Mouse (Mus musculus) left cerebral cortex, postnatal 10 days (tissue): ENCODE data around the gene Abi1. TPM values are rescaled to one million over a fixed set of nuclear protein-coding genes. Genes with fewer than 3 reads are reported as not detected.
"Not testable (repeated sequence)": the region's sequence is repeated elsewhere in the genome, so short reads cannot be mapped to it uniquely, and the experiment has no call there.

Experiments
- DNase-seq, 2 experiments: peaks; one replicate each; pipeline ENCODE4 v3.0.0; 2021 to 2022; ENCODE audit warnings: low spot score in 2 of 2, mixed read lengths in 1 of 2; ENCODE audit errors: extremely low spot score in 1 of 2
- intact Hi-C: fragments of 180-260 bp; cut with DNase I; formaldehyde crosslinking; loops from one replicate; pipeline ENCODE4 v1.15.1; 2025
- total RNA-seq, 2 experiments: library from RNA; stranded (reverse); gene quantifications; 2 replicates each; pipeline ENCODE4 v1.2.3; 2021

The Abi1 gene
- total RNA-seq = 100 to 1,000 TPM; 121 to 131 TPM

GRCm38 (mm10) chr2:23040001-23040646 is at the start of gene Abi1:
Gene Abi1 (minus strand): TSS chr2:23040241.
- DNase-seq = peak; percentile 94 to 95
- intact Hi-C loops = no loop called here

DNA sequence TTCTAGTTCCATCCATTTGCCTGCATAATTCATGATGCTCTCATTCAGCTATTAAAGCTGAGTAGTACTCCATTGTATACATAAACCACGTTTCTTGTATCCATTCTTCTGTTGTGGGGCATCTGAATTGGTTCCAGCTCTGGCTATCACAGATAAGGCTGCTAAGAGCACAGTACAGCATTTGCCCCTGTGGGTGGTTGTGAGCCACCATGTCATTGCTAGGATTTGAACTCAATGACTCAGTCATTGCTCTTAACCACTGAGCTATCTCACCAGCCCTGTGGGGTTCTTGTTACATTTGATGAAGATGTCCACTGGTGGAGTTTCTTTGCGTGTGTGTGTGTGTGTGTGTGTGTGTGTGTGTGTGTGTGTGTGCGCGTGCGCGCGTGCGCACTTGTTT is 44.5 kb upstream of the Abi1 start:
- intact Hi-C loops = no loop called here
- no peak for DNase-seq

GRCm38 (mm10) chr2:23078588-23078987 is 38.5 kb upstream of the Abi1 start:
- no peak for DNase-seq
- intact Hi-C loops = no loop called here

- intact Hi-C loops = no loop called here
- no peak for DNase-seq
These were observed 37.7 kb upstream of the Abi1 start for GRCm38 (mm10) chr2:23077693-23078092.

- DNase-seq = no peak
- intact Hi-C loops = no loop called here
These were observed 36.7 kb upstream of the Abi1 start for GRCm38 (mm10) chr2:23076783-23077182.

GRCm38 (mm10) chr2:23075846-23076245 is 35.8 kb upstream of the Abi1 start:
- DNase-seq = no peak
- intact Hi-C loops = no loop called here

GRCm38 (mm10) chr2:23071406-23071805 is 31.4 kb upstream of the Abi1 start:
- intact Hi-C loops = no loop called here
- no peak for DNase-seq

- intact Hi-C loops = no loop called here
- DNase-seq = no peak
These were observed 30.4 kb upstream of the Abi1 start for GRCm38 (mm10) chr2:23070491-23070890.

DNA sequence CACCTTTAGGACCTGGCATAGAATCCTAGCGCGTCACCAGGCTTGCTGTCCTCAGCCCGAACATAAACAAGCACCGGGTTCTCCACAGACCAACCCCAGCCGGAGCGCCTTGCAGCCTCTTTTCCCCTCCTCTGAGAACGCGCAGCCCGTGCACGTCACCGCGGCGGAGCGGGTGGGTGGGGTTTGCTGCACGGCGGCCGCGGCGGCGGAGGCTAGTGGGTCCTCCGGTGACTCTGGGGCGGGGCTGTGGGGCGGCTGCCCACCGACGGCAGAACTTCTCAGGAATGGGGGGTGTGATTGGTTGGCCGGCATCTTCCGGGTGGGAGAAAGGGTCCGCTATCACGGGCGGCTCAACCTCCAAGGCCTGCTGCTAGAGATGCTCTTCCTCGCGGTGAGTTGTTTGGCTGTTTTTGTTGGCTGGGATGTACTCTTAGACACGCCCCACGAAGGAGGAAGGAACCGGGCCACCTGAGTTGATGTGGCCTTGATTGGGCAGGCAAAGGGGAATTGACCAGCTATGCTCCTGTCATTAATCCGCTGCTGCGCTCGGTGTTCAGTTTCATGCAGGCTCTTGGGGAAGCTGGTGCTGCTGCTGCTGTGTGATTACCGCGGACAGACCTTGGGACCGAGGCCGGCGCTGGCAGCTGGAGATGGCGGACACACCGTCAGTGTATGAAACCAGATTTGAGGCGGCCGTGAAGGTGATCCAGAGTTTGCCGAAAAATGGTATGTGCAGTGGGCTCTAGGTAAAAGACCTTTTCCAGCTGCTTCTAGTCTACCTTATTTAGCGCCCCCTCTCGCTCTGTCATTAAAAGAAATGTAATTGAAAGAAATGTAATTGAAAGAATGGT is 29.1 kb upstream of the Abi1 start:
- intact Hi-C loops = no loop called here
- peak; percentile 91 to 98 for DNase-seq

DNA sequence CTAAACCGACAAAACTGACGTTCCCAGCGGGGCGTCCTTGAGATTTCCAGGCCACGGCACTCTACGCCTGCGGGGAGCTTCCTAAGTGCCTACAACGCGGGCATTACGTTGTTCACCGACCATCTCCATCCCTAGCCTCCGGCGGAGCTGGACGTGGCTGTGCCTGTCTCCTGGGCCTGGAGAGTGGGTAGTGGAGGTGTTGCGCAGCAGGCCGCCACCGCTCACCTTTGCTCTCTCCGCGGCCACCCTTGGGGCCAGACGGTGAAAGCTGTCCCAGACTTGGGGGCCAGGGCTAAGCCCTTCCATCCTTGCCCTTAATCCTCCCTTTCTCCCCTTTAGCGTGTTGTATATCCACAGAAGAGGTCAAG is 28.3 kb upstream of the Abi1 start:
- DNase-seq = no peak
- intact Hi-C loops = no loop called here

DNA sequence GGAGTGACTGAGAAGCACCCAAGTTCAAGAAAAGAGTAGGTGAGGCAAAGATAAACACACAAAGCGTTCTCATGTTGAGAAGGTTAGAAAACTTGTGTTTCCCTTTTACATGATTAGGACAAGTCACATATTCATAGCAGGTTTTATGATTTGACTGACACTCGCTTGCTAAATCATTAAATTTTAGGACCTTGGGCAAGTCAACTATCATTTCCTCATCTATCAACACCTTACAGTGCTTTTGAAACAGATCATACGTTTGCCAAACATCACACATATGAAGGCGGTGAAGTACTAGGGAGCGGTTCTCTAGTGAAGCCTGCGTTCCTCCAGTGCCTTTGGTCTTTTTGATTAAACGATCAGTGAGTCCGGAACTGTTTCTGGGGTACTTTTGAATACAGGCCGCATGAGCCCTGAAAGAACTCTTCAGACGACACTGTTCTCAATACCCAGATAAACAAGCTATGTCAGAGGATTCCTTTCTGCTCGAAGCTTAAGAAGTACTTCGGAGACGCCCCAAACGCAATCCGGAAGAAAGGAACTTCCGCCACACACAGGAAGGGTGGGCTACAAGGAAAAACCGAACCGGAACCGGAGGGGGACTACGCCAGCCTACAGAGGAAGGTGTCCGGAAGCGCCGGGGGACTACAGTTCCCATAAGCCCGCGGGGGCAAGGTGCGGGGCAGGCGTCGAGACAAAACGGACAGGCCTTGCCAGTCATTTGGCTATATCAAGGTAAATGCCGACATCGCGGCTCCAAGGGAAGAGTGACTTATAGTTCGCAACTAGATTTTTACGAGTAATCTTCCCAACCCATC is 27.7 kb upstream of the Abi1 start, which contains the start of gene Acbd5:
TSS of gene Acbd5 (plus strand) at position 616 of the 818 bp plus-strand sequence.
- intact Hi-C loops = no loop called here
- DNase-seq = peak; percentile 93 to 97

DNA sequence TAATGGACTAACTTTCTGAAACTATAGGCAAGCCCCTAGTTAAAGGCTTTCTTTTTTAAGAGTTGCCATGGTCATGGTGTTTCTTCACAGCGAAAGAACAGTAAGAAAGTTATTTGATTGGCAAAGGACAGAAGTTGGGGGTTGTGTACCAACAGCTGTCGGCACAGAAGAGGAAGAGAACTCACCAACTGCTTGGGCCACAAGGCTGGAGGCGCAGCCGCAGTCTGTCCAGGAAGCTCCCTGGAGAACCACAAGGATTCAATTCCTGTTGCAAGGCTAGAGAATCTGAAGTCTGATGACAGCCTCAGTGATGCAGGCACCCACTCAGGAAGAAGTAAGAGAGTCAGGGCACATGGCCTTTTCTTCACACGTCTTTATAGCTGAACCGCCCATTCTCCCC is 12.5 kb upstream of the Abi1 start:
- peak in 1 of 2 experiments; percentile 23 for DNase-seq
- intact Hi-C loops = no loop called here

GRCm38 (mm10) chr2:23051890-23052289 is 11.8 kb upstream of the Abi1 start:
- no peak for DNase-seq
- intact Hi-C loops = no loop called here

DNA sequence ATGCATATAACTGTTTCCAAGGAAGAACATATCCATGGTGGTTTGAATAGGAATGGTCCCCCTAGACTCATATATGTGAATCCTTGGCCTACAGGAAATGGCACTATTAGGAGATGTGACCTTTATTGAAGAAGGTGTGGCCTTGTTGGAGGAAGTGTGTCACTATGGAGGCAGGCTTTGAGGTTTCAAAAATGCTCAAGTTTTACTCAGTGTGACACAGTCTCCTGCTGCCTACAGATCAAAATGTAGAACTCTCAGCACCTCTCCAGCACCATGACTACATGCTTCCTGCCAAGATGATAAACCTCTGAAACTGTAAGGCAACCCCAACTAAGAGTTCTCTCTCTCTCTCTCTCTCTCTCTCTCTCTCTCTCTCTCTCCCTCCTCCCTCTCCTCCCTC is 8.0 kb upstream of the Abi1 start:
- no peak for DNase-seq
- intact Hi-C loops = no loop called here

DNA sequence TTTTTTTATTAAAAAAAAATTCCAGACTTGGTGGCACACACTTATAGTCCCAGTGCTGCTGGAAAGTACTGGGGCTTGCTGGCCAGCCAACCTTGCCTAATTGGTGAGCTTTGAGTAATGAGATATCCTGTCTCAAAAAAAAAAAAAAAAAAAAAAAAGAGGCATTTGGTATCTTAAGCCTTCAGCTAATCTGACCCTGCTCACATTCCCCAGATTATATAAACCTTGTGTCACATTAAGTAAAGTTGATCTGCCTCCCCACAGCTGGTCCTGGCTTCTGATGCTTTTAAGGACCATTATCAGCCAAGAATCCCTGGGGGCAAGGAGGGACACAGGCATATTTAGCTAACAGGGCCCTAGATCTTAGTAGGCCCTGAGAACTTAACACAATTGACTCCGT is 5.7 kb upstream of the Abi1 start:
- intact Hi-C loops = no loop called here
- no peak for DNase-seq

GRCm38 (mm10) chr2:23042189-23042588 is 2.1 kb upstream of the Abi1 start:
- DNase-seq = no peak
- intact Hi-C loops = no loop called here

DNA sequence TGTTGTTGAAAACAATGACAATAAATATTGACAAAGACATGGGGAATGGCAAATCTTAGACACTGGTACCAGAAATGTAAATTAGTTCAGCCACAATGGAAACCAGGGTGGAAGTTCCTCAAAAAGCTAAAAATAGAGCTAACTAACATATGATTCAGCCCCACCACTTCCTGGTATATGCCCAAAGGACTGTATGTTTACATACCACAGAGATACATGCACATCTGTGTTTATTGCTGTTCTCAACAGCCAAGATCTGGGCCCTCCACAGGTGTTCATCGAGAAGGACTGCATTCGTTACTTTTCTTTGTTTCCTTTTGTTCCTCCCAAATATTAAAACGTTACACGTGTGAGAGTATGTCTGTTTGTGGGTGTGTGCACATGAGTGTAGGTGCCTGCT is 1.4 kb upstream of the Abi1 start:
- intact Hi-C loops = no loop called here
- no peak for DNase-seq

DNA sequence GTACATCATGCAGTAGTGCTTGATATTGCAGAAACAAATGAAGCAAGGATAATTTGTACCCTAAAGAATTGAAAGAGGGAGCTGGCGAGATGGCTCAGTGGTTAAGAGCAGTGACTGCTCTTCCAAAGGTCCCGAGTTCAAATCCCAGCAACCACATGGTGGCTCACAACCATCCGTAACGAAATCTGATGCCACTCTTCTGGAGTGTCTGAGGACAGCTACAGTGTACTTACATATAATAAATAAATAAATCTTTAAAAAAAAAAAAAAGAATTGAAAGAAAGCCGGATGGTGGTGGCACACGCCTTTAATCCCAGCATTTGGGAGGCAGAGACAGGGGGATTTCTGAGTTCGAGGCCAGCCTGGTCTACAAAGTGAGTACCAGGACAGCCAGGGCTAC is 649 bp upstream of the Abi1 start:
- intact Hi-C loops, DNase-seq: not testable (repeated sequence)
